In the genomic region with DNA sequence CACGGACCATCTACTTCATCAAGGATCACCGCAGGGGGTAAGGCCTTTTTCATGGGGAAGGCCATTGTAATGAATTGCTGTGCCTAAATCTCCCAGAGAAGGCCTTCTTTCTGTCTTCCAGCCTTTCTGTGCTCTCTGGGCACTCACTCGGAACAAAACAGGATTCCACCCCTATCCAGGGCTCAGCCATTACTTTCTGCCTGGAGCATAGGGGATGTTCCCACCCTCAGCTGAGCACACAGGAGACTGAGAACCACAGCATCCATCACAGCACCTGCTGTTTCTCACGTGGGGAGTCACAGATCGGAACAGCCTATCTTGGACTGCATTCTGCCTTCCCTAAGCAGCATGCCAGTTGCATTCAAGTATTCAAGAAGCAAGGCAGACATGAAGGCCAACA, we compare ENCODE assay signal across 23 mouse cellular contexts.
"Had no signal": no experiment of that assay in that cellular context is flagged by ENCODE, and none has a peak within 500 bp of the region (broad histone marks: within the 10 kb centered on the region; RNA-seq: fewer than 3 reads in every experiment).

No protein-coding gene starts in this region.

- H3K9ac ChIP-seq: heart, embryonic 12.5 days; hindbrain, embryonic 13.5 days; intestine, embryonic 15.5 days; limb, embryonic 13.5 days; limb, embryonic 15.5 days had no signal

- H3K36me3 ChIP-seq: heart, embryonic 10.5 days; heart, embryonic 12.5 days; hindbrain, embryonic 10.5 days; hindbrain, embryonic 13.5 days; intestine, embryonic 15.5 days; limb, embryonic 13.5 days; limb, embryonic 15.5 days had no signal

- DNase-seq: gastrocnemius, adult 2 months; gastrocnemius, postnatal 10 days; gastrocnemius, postnatal 25 days; heart, adult 18-20 months; heart, postnatal 10 days; heart, postnatal 4 days; kidney, adult 18-20 months; kidney, postnatal 10 days; kidney, postnatal 36 days; layer of hippocampus, adult 9-11 months; layer of hippocampus, postnatal 36 days; left cerebral cortex, postnatal 4 days had no signal

- H3K4me3 ChIP-seq: gastrocnemius, adult 2 months; heart, embryonic 10.5 days; heart, embryonic 12.5 days; hindbrain, embryonic 10.5 days; hindbrain, embryonic 13.5 days; intestine, embryonic 15.5 days; limb, embryonic 13.5 days; limb, embryonic 15.5 days had no signal

- ATAC-seq: hindbrain, embryonic 16.5 days; inflammation-experienced regulatory T-cells, adult 6 months; intestine, embryonic 15.5 days; intestine, postnatal 0 days had no signal

- H3K27me3 ChIP-seq: heart, embryonic 12.5 days; hindbrain, embryonic 13.5 days; intestine, embryonic 15.5 days; limb, embryonic 13.5 days; limb, embryonic 15.5 days had no signal

- H3K4me2 ChIP-seq: heart, embryonic 12.5 days; hindbrain, embryonic 13.5 days; intestine, embryonic 15.5 days; limb, embryonic 13.5 days; limb, embryonic 15.5 days; liver, embryonic 11.5 days had no signal

- H3K27ac ChIP-seq: gastrocnemius, adult 2 months; heart, embryonic 10.5 days; hindbrain, embryonic 10.5 days; hindbrain, embryonic 13.5 days; intestine, embryonic 15.5 days; limb, embryonic 13.5 days; limb, embryonic 15.5 days had no signal

- H3K9me3 ChIP-seq: heart, embryonic 10.5 days; hindbrain, embryonic 10.5 days; hindbrain, embryonic 13.5 days; intestine, embryonic 15.5 days; limb, embryonic 13.5 days; limb, embryonic 15.5 days had no signal

- H3K4me1 ChIP-seq: heart, embryonic 10.5 days; heart, embryonic 12.5 days; hindbrain, embryonic 10.5 days; hindbrain, embryonic 13.5 days; intestine, embryonic 15.5 days; limb, embryonic 13.5 days; limb, embryonic 15.5 days had no signal
